Mouse (Mus musculus) layer of hippocampus, postnatal 36 days (tissue): ENCODE measurements at regions not wholly inside any gene's neighbourhood (a gene's known extent, or its start where the extent isn't known, plus 50 kb on each side); places are given as distances from the start of the nearest gene placed in this dataset.

ENCODE experiments used
- DNase-seq, 2 experiments: peaks; one replicate each; pipeline ENCODE4 v3.0.0; 2022

GRCm38 (mm10) chr12:104562961-104563360, 89.8 kb upstream of the Gsc start:
- DNase-seq, result no peak

- no peak for DNase-seq
Measured at GRCm38 (mm10) chr12:104560934-104561565, 87.9 kb upstream of the Gsc start.

GRCm38 (mm10) chr12:104557761-104558160, 84.6 kb upstream of the Gsc start:
- peak; percentile 68 to 70 for DNase-seq

- DNase-seq, result no peak
Measured at GRCm38 (mm10) chr12:104557307-104557706, 84.2 kb upstream of the Gsc start.

GRCm38 (mm10) chr12:104548586-104548985, 75.5 kb upstream of the Gsc start:
- DNase-seq, result no peak

- DNase-seq, result no peak
Measured at GRCm38 (mm10) chr12:104547561-104547960, 74.4 kb upstream of the Gsc start.

GRCm38 (mm10) chr12:104545993-104546769, 73.1 kb upstream of the Gsc start:
- DNase-seq, result no peak

- DNase-seq, result no peak
Measured at GRCm38 (mm10) chr12:104539911-104540310, 66.8 kb upstream of the Gsc start.

GRCm38 (mm10) chr12:104538436-104538835, 65.3 kb upstream of the Gsc start:
- DNase-seq, result no peak

GRCm38 (mm10) chr12:104531512-104532447, 58.6 kb upstream of the Gsc start:
- no peak for DNase-seq

- DNase-seq, result peak in 1 of 2 experiments; percentile 7
Measured at GRCm38 (mm10) chr12:104530586-104530985, 57.5 kb upstream of the Gsc start.
